Mouse (Mus musculus) liver, embryonic 13.5 days (tissue): ENCODE measurements around the gene Trim2. TPM values are rescaled to one million over a fixed set of nuclear protein-coding genes. Genes with fewer than 3 reads are reported as not detected.

Source experiments
- ATAC-seq: fragments of 200-750 bp; cut with Nextera tagmentation; 2 replicates; pipeline ENCODE4 v1.8.0; 2017; ENCODE audit warnings: low read depth, mild to moderate bottlenecking, moderate number of reproducible peaks, moderate library complexity
- DNase-seq: peaks from one replicate; pipeline ENCODE4 v3.0.0; 2022
- H3K27ac ChIP-seq: fragments of 300-500 bp; sonication (generic); 2 replicates; pipeline ENCODE4 v1.5.1; 2015; ENCODE audit warnings: moderate library complexity, mild to moderate bottlenecking, inconsistent platforms
- H3K27me3 ChIP-seq: fragments of 300-500 bp; sonication (generic); 2 replicates; pipeline ENCODE4 v1.6.1; 2015; ENCODE audit warnings: mild to moderate bottlenecking, inconsistent platforms
- H3K36me3 ChIP-seq: fragments of 300-500 bp; sonication (generic); 2 replicates; pipeline ENCODE4 v1.6.1; 2015; ENCODE audit warnings: mild to moderate bottlenecking, inconsistent platforms
- H3K4me1 ChIP-seq: fragments of 300-500 bp; sonication (generic); replicated peaks from 2 replicates; pipeline ENCODE4 v1.6.1; 2015; ENCODE audit warnings: inconsistent platforms
- H3K4me2 ChIP-seq: fragments of 300-500 bp; sonication (generic); 2 replicates; pipeline ENCODE4 v1.6.1; 2015; ENCODE audit warnings: inconsistent platforms, mild to moderate bottlenecking, moderate library complexity
- H3K4me3 ChIP-seq: fragments of 300-500 bp; sonication (generic); replicated peaks from 2 replicates; pipeline ENCODE4 v1.5.1; 2015; ENCODE audit warnings: mild to moderate bottlenecking, inconsistent platforms
- H3K9ac ChIP-seq: fragments of 300-500 bp; sonication (generic); 2 replicates; pipeline ENCODE4 v1.6.1; 2015; ENCODE audit warnings: mild to moderate bottlenecking, inconsistent platforms
- H3K9me3 ChIP-seq: fragments of 300-500 bp; sonication (generic); replicated peaks from 2 replicates; pipeline ENCODE4 v1.6.1; 2016; ENCODE audit warnings: inconsistent platforms
- whole genome bisulfite sequencing: fragments of 180-500 bp; shearing (Covaris S2); methylation state at CpG from one replicate; pipeline ENCODE4 v1.1.7; 2015; ENCODE audit not compliant: insufficient replicate concordance; 5-methylcytosine and 5-hydroxymethylcytosine counted together
- polyA plus RNA-seq: library from polyadenylated mRNA; unstranded; fragments of >200 nt; fragmentation: Nextera tagmentation; extraction: Ambion mirVana; gene quantifications from 2 replicates; pipeline ENCODE4 v1.2.1, GENCODE M21; 2015

The Trim2 gene
- polyA plus RNA-seq, 1 experiment from 2014 or later, result 3.9 TPM

DNA sequence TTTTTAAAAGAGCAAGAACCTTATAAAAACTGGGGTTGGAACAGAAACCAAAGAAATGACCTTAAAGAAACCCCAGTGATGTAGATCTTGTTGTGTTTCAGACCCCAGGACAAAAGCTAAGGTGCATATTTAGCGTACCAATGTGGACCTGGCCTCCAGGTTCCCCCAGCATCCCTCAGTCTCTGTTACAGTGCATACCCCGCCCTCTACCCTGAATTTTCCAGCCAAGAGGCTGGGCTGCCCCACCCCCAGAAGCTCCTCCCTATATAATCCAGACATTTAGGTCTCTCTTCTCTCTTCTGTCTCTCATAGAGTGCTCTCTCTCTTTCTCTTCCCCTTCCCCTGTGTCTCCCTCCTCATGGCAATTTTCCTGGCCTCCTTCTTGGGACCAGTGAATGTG is 126.4 kb downstream of the Trim2 start:
- WGBS, result 58% methylated on average over 2 of the region's 2 CpGs
- H3K4me1 ChIP-seq, result no peaks in the 10 kb centered on the region
- no peaks in the 10 kb centered on the region for H3K9me3 ChIP-seq
- H3K27ac ChIP-seq, result no peak overlapping the region
- no peak overlapping the region for H3K4me2 ChIP-seq
- H3K4me3 ChIP-seq, result no peak overlapping the region
- H3K9ac ChIP-seq, result no peak overlapping the region
- no peak for DNase-seq
- no peak for ATAC-seq
- H3K36me3 ChIP-seq, result no peaks in the 10 kb centered on the region
- H3K27me3 ChIP-seq, result no peaks in the 10 kb centered on the region

DNA sequence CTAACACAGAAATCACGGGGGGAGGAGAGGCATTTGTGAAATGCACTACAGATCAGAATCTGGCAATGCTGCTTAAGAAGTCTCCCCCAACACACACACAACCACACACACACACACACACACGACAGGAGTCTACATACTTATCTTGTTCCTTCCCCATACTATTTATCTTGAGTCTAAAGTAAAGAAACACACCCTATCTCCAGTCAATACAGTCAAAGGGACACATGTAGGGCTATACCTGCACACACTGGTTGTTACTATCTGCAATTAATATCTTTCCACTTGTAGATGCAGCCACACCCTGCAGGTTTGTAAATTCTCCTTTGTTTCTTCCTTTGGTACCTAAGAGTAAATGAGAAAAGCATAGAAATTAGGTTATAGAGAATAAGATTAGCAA is 128.8 kb downstream of the Trim2 start:
- H3K4me2 ChIP-seq, result no peak overlapping the region
- H3K9ac ChIP-seq, result no peak overlapping the region
- WGBS, result 36% methylated on average over 2 of the region's 2 CpGs
- H3K27ac ChIP-seq, result no peak overlapping the region
- no peak overlapping the region for H3K4me3 ChIP-seq
- no peaks in the 10 kb centered on the region for H3K9me3 ChIP-seq
- H3K4me1 ChIP-seq, result no peaks in the 10 kb centered on the region
- DNase-seq, result no peak
- H3K27me3 ChIP-seq, result no peaks in the 10 kb centered on the region
- no peaks in the 10 kb centered on the region for H3K36me3 ChIP-seq
- no peak for ATAC-seq

DNA sequence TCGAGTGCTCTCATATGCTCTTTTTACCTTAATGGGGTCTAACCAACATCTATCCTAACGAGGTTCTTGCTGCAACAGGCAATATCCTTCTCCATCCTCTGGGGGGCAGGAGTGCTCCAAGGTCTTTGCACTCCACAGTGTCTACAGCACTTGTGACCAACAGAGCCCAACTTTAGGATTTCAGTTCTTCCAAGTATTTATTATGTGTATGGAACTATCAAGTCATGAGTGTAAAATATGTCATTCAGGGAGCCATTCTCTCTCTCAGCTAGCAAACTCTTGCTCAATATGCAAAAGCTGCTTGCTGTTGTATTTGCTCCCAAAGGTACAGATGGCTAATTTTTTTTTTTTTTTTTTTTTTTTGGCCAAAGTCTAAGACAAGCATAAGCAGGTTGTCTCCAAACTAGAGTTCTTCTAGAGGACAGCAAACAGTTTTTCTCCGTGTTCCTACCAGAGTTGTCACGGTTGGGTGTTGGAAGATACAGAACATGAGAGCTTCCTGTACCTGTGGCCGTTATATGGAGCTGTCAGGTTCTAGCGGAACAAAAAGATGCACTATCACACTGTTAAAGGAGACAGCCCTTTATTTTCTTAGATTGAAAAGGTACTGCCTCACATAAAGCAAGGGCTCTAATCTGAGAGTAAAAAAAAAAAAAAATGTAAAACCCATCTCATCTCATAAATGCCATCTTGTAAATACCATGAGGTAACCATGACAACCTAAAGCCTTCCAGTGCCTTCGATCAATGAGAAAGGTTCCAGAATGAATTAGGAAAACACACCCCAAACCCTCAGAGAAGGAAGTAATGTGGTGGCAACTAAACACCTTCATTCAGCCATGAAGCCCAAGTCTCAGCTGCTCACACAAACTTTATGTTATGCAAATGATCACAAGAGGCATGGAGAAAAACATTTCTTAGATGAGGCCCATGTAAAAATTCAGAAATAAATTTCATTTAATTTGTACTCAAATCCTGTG is 131.1 kb downstream of the Trim2 start:
- no peak overlapping the region for H3K9ac ChIP-seq
- DNase-seq (peak; percentile 40), ATAC-seq (no peak)
- WGBS, result 49% methylated on average over 7 of the region's 7 CpGs
- H3K4me1 ChIP-seq, result no peaks in the 10 kb centered on the region
- H3K36me3 ChIP-seq, result no peaks in the 10 kb centered on the region
- H3K27ac ChIP-seq, result no peak overlapping the region
- H3K9me3 ChIP-seq, result no peaks in the 10 kb centered on the region
- H3K4me3 ChIP-seq, result no peak overlapping the region
- H3K27me3 ChIP-seq, result no peaks in the 10 kb centered on the region
- H3K4me2 ChIP-seq, result no peak overlapping the region

DNA sequence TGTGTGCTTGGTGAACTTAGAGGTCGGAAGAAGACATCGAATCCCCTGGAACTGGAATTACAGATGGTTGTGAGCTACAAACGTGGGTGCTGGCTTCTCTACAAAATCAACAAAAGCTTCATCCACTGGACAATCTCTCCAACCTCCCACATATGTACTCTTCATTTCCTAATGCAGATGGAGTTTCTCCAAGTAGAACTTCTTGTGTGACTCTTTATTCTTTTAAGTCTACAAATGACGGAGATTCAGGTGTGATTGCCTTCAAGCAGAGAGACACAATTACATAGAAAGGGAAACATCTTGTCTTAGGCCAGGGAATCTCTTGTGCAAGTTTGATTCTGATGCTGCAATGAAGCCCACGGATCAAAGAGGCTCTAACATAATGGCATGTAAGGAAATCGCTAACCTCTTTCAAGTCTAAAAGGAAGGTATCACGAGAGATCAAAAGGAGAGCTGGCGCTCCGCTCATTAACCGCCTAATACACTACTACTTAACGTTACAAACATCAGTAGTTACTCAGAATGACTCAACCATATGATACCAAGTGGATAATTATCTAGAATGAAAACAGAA is 133.0 kb downstream of the Trim2 start, which contains the start of gene Gm6525:
TSS of gene Gm6525 (plus strand) at position 524 of the 574 bp plus-strand sequence.
- Histone ChIP-seq H3K27me3 (no peaks in the 10 kb centered on the region), H3K9ac (no peak within 1 kb of the TSS), H3K27ac (no peak within 1 kb of the TSS), H3K4me2 (no peak within 1 kb of the TSS), H3K4me1 (no peaks in the 10 kb centered on the region), H3K4me3 (no peak within 1 kb of the TSS), H3K36me3 (no peaks in the 10 kb centered on the region), H3K9me3 (no peaks in the 10 kb centered on the region)
- WGBS, result 73% methylated on average over 11 of the region's 11 CpGs
- DNase-seq, result no peak
- ATAC-seq, result no peak

DNA sequence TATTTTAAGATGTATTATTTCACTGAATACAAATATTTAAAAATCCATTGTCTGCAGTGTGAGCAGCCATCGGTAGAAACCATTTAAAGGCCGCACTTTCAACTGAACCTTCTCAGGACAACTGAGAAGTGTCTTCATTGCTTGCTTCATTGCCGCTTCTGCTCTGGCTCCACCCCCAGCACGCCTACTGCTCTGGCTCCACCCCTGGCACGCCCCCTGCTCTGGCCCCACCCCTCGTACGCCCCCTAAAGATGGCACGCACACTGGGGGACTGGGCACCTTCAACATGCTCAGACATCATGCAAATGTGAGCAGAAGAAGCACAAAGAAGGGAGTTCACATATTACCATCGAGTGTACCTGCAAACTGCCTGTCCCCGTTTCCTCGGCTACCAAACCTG is 134.3 kb downstream of the Trim2 start:
- ATAC-seq (no peak), DNase-seq (peak; percentile 15)
- H3K9me3 ChIP-seq, result no peaks in the 10 kb centered on the region
- no peak overlapping the region for H3K9ac ChIP-seq
- H3K27me3 ChIP-seq, result no peaks in the 10 kb centered on the region
- H3K36me3 ChIP-seq, result no peaks in the 10 kb centered on the region
- WGBS, result 27% methylated on average over 11 of the region's 11 CpGs
- no peak overlapping the region for H3K4me3 ChIP-seq
- H3K27ac ChIP-seq, result no peak overlapping the region
- no peak overlapping the region for H3K4me2 ChIP-seq
- H3K4me1 ChIP-seq, result no peaks in the 10 kb centered on the region

DNA sequence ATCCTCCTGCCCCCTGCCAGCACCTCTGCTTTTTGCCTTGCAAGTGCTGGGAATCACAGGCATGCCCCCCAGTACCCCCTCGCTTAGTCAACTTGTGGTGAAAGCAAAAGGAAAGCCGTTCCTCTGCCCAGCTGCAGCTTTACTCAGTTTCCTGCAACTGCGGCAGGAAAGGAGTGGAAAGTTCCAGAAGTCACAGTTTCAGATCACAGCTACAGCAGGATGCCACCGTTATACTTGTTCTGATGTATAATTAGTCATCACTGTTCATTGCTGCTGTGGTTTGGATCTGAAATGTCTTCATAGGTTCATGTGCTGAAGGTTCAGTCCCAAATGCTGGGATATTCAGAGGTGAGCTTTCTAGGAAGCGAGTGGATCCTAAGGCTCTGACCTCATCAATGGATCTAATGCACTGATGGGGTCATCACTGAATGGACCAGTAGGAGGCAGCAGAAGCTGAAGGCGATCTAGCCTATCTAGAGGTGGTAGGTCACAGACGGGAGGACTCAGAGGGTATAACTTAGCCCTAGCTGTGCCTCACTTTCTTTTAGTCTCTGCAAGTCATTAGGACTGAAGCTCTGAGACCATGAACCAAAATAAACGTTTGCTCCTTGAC is 137.2 kb downstream of the Trim2 start:
- no peak for DNase-seq
- WGBS, result 55% methylated on average over 8 of the region's 8 CpGs

DNA sequence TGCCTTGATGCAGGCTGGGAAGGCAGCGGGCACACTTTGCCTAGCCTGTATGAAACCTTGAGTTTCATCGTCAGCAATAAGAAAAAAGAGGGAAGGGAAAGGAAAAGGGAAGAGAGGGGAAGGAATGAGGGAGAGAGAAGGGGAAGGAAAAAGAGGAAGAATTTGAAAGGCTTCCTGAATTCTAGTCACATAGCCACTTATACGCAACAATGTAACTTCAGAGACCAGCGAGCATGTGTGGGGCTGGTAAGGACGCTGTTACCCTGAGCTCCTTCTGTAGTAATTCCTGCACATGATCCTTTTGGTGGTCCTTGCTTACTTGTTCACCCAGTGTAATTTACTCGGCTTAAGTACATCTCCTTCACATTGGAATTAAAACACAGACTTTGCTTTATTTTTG is 137.7 kb downstream of the Trim2 start:
- H3K4me3 ChIP-seq, result no peak overlapping the region
- no peak overlapping the region for H3K9ac ChIP-seq
- DNase-seq (no peak), ATAC-seq (no peak)
- H3K27me3 ChIP-seq, result no peaks in the 10 kb centered on the region
- H3K9me3 ChIP-seq, result no peaks in the 10 kb centered on the region
- WGBS, result 57% methylated on average over 6 of the region's 6 CpGs
- H3K4me2 ChIP-seq, result no peak overlapping the region
- H3K4me1 ChIP-seq, result no peaks in the 10 kb centered on the region
- H3K27ac ChIP-seq, result no peak overlapping the region
- no peaks in the 10 kb centered on the region for H3K36me3 ChIP-seq

More for the DNA sequence above, 137.2 kb downstream of the Trim2 start:
- Histone ChIP-seq H3K27me3 (no peaks in the 10 kb centered on the region), H3K27ac (no peak overlapping the region), H3K9me3 (no peaks in the 10 kb centered on the region), H3K4me3 (no peak overlapping the region), H3K36me3 (no peaks in the 10 kb centered on the region), H3K4me2 (no peak overlapping the region), H3K4me1 (no peaks in the 10 kb centered on the region), H3K9ac (no peak overlapping the region)
- ATAC-seq, result no peak

DNA sequence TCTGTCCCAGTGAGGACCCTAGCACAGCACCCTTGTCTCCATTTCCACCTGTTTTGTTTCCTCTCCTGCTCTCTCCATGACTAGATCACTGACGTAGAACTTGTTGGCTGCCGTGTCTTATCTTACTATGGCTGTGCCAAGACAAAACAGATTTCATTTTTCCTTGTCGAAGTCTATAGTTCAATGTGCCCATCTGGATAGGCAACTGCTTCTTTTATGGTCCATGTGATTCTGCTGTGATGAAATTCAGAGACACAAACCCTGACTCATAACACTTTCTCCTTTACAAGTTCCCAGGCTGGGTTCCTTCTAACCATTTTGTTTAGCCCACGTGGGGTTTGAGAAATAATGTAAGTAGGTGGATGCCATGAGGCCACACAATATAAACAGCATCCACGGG is 140.6 kb downstream of the Trim2 start:
- ATAC-seq (no peak), DNase-seq (no peak)
- Histone ChIP-seq H3K36me3 (no peaks in the 10 kb centered on the region), H3K4me1 (no peaks in the 10 kb centered on the region), H3K9me3 (no peaks in the 10 kb centered on the region), H3K4me3 (no peak overlapping the region), H3K27me3 (no peaks in the 10 kb centered on the region), H3K9ac (no peak overlapping the region), H3K4me2 (no peak overlapping the region), H3K27ac (no peak overlapping the region)
- 65% methylated on average over 5 of the region's 5 CpGs for WGBS

DNA sequence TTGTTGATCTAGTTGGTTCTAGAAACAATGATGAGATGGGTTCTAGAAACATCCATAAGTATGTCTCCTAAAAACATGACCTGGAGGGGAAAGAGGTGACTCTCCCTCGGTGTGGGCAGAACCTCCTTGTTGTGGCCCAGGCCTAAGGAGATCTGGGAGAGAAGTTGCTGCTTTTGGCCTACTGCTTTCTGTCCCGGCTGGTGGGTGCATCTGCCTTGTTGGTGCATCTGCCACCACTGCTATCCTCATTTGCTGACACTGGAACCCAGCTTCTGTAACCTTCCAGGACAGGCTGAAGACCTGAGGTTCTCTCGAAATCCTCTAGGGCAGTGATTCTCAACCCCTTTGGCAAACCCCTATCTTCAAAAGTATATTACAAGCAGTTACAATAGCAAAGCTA is 141.3 kb downstream of the Trim2 start:
- Histone ChIP-seq H3K27me3 (no peaks in the 10 kb centered on the region), H3K9ac (no peak overlapping the region), H3K4me1 (no peaks in the 10 kb centered on the region), H3K4me2 (no peak overlapping the region), H3K9me3 (no peaks in the 10 kb centered on the region), H3K4me3 (no peak overlapping the region), H3K27ac (no peak overlapping the region), H3K36me3 (no peaks in the 10 kb centered on the region)
- no peak for ATAC-seq
- DNase-seq, result no peak
- 74% methylated on average over 3 of the region's 3 CpGs for WGBS

DNA sequence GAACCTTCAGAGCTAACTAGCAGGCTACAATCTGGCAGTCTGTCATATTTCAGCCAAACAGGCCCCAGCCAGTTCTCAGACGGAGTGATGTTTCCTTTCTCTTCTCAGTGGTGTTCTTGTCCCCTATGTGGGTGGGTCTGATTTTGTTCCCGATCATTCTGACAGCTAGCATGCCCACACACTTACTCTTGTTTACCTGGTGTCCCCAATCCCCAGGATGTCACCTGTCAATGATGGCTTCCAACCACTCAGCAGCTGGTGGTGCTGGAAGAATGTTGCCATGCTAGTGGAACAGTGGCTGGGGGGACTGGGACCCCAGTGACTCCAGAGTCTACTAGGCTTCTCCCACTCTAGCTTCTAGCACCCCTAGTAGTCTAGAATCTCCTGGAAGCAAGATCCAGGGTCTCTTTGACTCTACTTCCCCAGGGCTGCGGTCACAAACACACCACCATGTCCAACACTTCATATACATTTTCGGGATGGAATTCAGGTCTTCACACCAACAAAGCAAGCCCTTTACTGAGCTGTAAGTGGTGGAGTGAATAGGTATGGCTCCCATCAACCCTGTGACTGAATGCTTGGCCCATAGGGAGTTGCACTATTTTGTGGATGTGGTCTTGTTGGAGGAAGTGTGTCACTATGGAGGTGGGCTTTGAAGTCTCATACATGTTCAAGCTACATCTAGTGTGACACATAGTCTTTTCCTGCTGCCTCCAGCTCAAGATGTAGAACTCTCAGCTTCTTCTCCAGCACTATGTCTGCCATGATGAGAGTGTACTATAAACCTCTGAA is 148.9 kb downstream of the Trim2 start:
- H3K27ac ChIP-seq, result no peak overlapping the region
- ATAC-seq, result no peak
- no peak overlapping the region for H3K4me2 ChIP-seq
- no peak overlapping the region for H3K9ac ChIP-seq
- H3K4me1 ChIP-seq, result peaks cover 19% of the 10 kb centered on the region
- WGBS, result 70% methylated on average over 4 of the region's 4 CpGs
- H3K36me3 ChIP-seq, result no peaks in the 10 kb centered on the region
- no peaks in the 10 kb centered on the region for H3K9me3 ChIP-seq
- H3K4me3 ChIP-seq, result no peak overlapping the region
- DNase-seq, result no peak
- H3K27me3 ChIP-seq, result no peaks in the 10 kb centered on the region

DNA sequence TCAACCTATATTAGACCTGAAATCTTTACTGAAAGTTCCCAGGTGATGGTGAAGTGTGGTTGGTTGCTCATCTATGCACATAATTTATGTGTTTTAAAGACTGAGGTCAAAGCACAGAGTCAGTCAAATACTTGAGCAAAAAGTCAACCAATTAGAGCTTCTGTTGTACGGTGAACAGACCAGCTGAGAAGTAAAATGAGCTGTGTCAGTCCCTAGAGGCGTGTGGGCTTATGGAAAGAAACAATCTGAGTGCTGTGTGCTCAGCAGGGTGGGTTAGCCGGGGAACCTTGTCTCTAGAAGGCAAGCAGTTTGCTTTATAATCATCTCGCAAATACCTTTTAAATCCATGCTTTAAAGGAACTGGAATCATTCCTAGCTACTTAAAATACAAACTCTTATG is 149.7 kb downstream of the Trim2 start:
- no peak for DNase-seq
- ATAC-seq, result no peak
- Histone ChIP-seq H3K4me3 (no peak overlapping the region), H3K36me3 (no peaks in the 10 kb centered on the region), H3K9me3 (no peaks in the 10 kb centered on the region), H3K27ac (no peak overlapping the region), H3K9ac (no peak overlapping the region), H3K27me3 (no peaks in the 10 kb centered on the region), H3K4me1 (peaks cover 19% of the 10 kb centered on the region), H3K4me2 (no peak overlapping the region)
- 73% methylated on average over 4 of the region's 4 CpGs for WGBS
